Mouse (Mus musculus) bone marrow, adult 2 months (tissue): ENCODE results near the gene Hist1h1c.

ENCODE experiments used
- CTCF ChIP-seq: fragments of 200-500 bp; IDR thresholded peaks from 2 replicates; pipeline ENCODE4 v1.5.1; 2011; ENCODE audit warnings: low read length, control low read depth; ENCODE audit not compliant: control insufficient read depth, insufficient read depth
- POLR2A ChIP-seq: fragments of 200-500 bp; IDR thresholded peaks from 2 replicates; pipeline ENCODE4 v1.6.1; 2011; ENCODE audit warnings: low read depth, mild to moderate bottlenecking, control low read depth, low read length, borderline replicate concordance; ENCODE audit not compliant: control insufficient read depth

GRCm38 (mm10) chr13:23737091-23737490, 1.5 kb upstream of the Hist1h1c start:
- TF ChIP-seq CTCF (no peak), POLR2A (no peak)
